Mouse (Mus musculus) lung, postnatal 0 days (tissue): ENCODE results near the gene Naa16.

ENCODE experiments used
- CTCF ChIP-seq: IDR thresholded peaks from 2 replicates; pipeline ENCODE4 v1.5.1; 2016; ENCODE audit warnings: antibody characterized with exemption, mild to moderate bottlenecking
- EP300 ChIP-seq: IDR thresholded peaks from 2 replicates; pipeline ENCODE4 v1.6.1; 2016; ENCODE audit warnings: antibody characterized with exemption, mild to moderate bottlenecking, control low read depth

- TF ChIP-seq CTCF (no peak), EP300 (no peak)
These were observed 112.7 kb downstream of the Naa16 start for GRCm38 (mm10) chr14:79277922-79278321.
